Comparison of ENCODE assay signal across 15 mouse cellular contexts in genomic region chr8:13692302-13693066, GRCm38 (mm10). TPM values are rescaled to one million over a fixed set of nuclear protein-coding genes. Genes with fewer than 3 reads are reported as not detected.
A peak's percentile ranks its signal among the peaks of the same experiment; 100 is the strongest.
DNase-seq lines count a peak whose midpoint lies in the region; ATAC-seq lines count a peak whose summit lies in the region.
"Had no signal": no experiment of that assay in that cellular context is flagged by ENCODE, and none has a peak within 500 bp of the region (broad histone marks: within the 10 kb centered on the region; RNA-seq: fewer than 3 reads in every experiment).

No protein-coding gene starts in this region.

- no peak for ATAC-seq in heart, embryonic 12.5 days (ENCODE audit: insufficient number of reproducible peaks, low FRiP score)
- no peak for ATAC-seq in heart, embryonic 11.5 days (replicated peaks; ENCODE audit: insufficient number of reproducible peaks, low FRiP score, low TSS enrichment)
- peak; percentile 76 for ATAC-seq in hindbrain, embryonic 15.5 days (ENCODE audit: low FRiP score, low read depth)
- peak; percentile 27; the same call in 1 of the 2 replicates for ATAC-seq in neural tube, embryonic 15.5 days (ENCODE audit: low FRiP score)
- ATAC-seq: inflammation-experienced regulatory T-cells, adult 6 months; Patski had no signal

- H3K9me3 ChIP-seq in heart, embryonic 12.5 days (replicated peaks), result no peaks in the 10 kb centered on the region
- H3K9me3 ChIP-seq in heart, embryonic 11.5 days (replicated peaks; ENCODE audit: control insufficient read depth, low read length), result peaks cover under 1% of the 10 kb centered on the region; the same call in 1 of the 2 replicates
- no peaks in the 10 kb centered on the region for H3K9me3 ChIP-seq in hindbrain, embryonic 15.5 days
- H3K9me3 ChIP-seq in neural tube, embryonic 15.5 days (replicated peaks), result no peaks in the 10 kb centered on the region
- H3K9me3 ChIP-seq: limb, embryonic 12.5 days had no signal

- no peak overlapping the region for H3K27ac ChIP-seq in heart, embryonic 12.5 days (ENCODE audit: poor library complexity, severe bottlenecking)
- H3K27ac ChIP-seq in heart, embryonic 11.5 days (ENCODE audit: low read depth, low read length), result no peak overlapping the region
- H3K27ac ChIP-seq in hindbrain, embryonic 15.5 days (replicated peaks), result peak overlapping the region; percentile 59
- H3K27ac ChIP-seq in neural tube, embryonic 15.5 days (replicated peaks), result peak overlapping the region; percentile 42; the same call in 1 of the 2 replicates
- H3K27ac ChIP-seq: limb, embryonic 12.5 days had no signal

- DNase-seq in cerebellum, adult 8-10 months, result peak; percentile 84
- DNase-seq in layer of hippocampus, adult 8-10 months (ENCODE audit: low spot score in 2 of 2), result no peak
- no peak for DNase-seq in layer of hippocampus, postnatal 25 days (ENCODE audit: extremely low spot score in 1 of 2, low spot score in 1 of 2)
- DNase-seq in urinary bladder, postnatal 4 days (ENCODE audit: low spot score in 2 of 2), result no peak
- DNase-seq: adrenal gland, postnatal 10 days; lung, embryonic 14.5 days; thymus, adult 2 months had no signal

- H3K4me1 ChIP-seq in heart, embryonic 12.5 days (replicated peaks), result peaks cover 11% of the 10 kb centered on the region; the same call in 1 of the 2 replicates
- H3K4me1 ChIP-seq in heart, embryonic 11.5 days (ENCODE audit: control insufficient read depth, insufficient read depth, low read length), result 0 out of 2 replicates have a peak, but pooled peaks cover 3% of the 10 kb centered on the region
- H3K4me1 ChIP-seq in hindbrain, embryonic 15.5 days (replicated peaks), result peaks cover 24% of the 10 kb centered on the region
- peaks cover 9% of the 10 kb centered on the region for H3K4me1 ChIP-seq in neural tube, embryonic 15.5 days
- H3K4me1 ChIP-seq: limb, embryonic 12.5 days had no signal

- no peaks in the 10 kb centered on the region for H3K36me3 ChIP-seq in heart, embryonic 12.5 days
- no peaks in the 10 kb centered on the region for H3K36me3 ChIP-seq in heart, embryonic 11.5 days (ENCODE audit: control insufficient read depth, insufficient read depth, low read length)
- H3K36me3 ChIP-seq in hindbrain, embryonic 15.5 days, result no peaks in the 10 kb centered on the region
- no peaks in the 10 kb centered on the region for H3K36me3 ChIP-seq in neural tube, embryonic 15.5 days
- H3K36me3 ChIP-seq: limb, embryonic 12.5 days had no signal

- no peak overlapping the region for H3K4me2 ChIP-seq in heart, embryonic 12.5 days
- H3K4me2 ChIP-seq in heart, embryonic 11.5 days, result no peak overlapping the region
- no peak overlapping the region for H3K4me2 ChIP-seq in hindbrain, embryonic 15.5 days
- no peak overlapping the region for H3K4me2 ChIP-seq in neural tube, embryonic 15.5 days
- H3K4me2 ChIP-seq: limb, embryonic 12.5 days; lung, embryonic 14.5 days had no signal

- H3K27me3 ChIP-seq in heart, embryonic 12.5 days (replicated peaks), result no peaks in the 10 kb centered on the region
- no peaks in the 10 kb centered on the region for H3K27me3 ChIP-seq in heart, embryonic 11.5 days (ENCODE audit: control insufficient read depth, insufficient read depth, low read length)
- no peaks in the 10 kb centered on the region for H3K27me3 ChIP-seq in hindbrain, embryonic 15.5 days
- H3K27me3 ChIP-seq in neural tube, embryonic 15.5 days (replicated peaks), result no peaks in the 10 kb centered on the region
- H3K27me3 ChIP-seq: limb, embryonic 12.5 days; Patski had no signal

- 72% methylated on average over 10 of the region's 10 CpGs for WGBS in heart, embryonic 12.5 days
- WGBS in heart, embryonic 11.5 days (ENCODE audit: insufficient replicate concordance), result 71% methylated on average over 10 of the region's 10 CpGs
- 27% methylated on average over 10 of the region's 10 CpGs for WGBS in hindbrain, embryonic 15.5 days
- 32% methylated on average over 10 of the region's 10 CpGs for WGBS in neural tube, embryonic 15.5 days

- no peak overlapping the region for H3K4me3 ChIP-seq in heart, embryonic 12.5 days
- H3K4me3 ChIP-seq in heart, embryonic 11.5 days (ENCODE audit: low read depth, low read length), result no peak overlapping the region
- no peak overlapping the region for H3K4me3 ChIP-seq in hindbrain, embryonic 15.5 days
- H3K4me3 ChIP-seq in neural tube, embryonic 15.5 days (replicated peaks), result no peak overlapping the region
- H3K4me3 ChIP-seq: limb, embryonic 12.5 days had no signal

- 0 out of 2 replicates have a peak overlapping the region, but pooled peaks have one; percentile 44 for H3K9ac ChIP-seq in heart, embryonic 12.5 days
- no peak overlapping the region for H3K9ac ChIP-seq in heart, embryonic 11.5 days (ENCODE audit: low read depth, low read length)
- no peak overlapping the region for H3K9ac ChIP-seq in hindbrain, embryonic 15.5 days
- H3K9ac ChIP-seq in neural tube, embryonic 15.5 days (replicated peaks), result no peak overlapping the region
- H3K9ac ChIP-seq: limb, embryonic 12.5 days; lung, embryonic 14.5 days had no signal

RNA-seq across cellular contexts. Expression of gene Cfap97d2, which starts 13.2 kb away (rescaled TPM):
- polyA plus RNA-seq in heart, embryonic 12.5 days (2016; fragmentation: Nextera tagmentation; extraction: Ambion mirVana), result 0.26 TPM in 1 of 2 replicates, not detected in the other
- not detected in 2 replicates for polyA plus RNA-seq in heart, embryonic 11.5 days (2014; fragmentation: Nextera tagmentation; extraction: Ambion mirVana)
- 1.3 and 1.6 TPM in 2 replicates for polyA plus RNA-seq in hindbrain, embryonic 15.5 days (2015; fragmentation: Nextera tagmentation; extraction: Ambion mirVana)
- 0.83 and 1.4 TPM in 2 replicates for polyA plus RNA-seq in neural tube, embryonic 15.5 days (2015; fragmentation: Nextera tagmentation; extraction: Ambion mirVana)
- 1 to 10 TPM; 1.8 to 3.6 (median 2.7) TPM for total RNA-seq in layer of hippocampus, adult 8-10 months (2022)
- 1 to 10 TPM; 1.4 to 1.7 TPM for total RNA-seq in layer of hippocampus, postnatal 25 days (2021)
- total RNA-seq: megakaryocyte-erythroid progenitor cell, adult 5-6 weeks had no signal
- polyA plus RNA-seq: inflammation-experienced regulatory T-cells, adult 6 months; lung, embryonic 14.5 days; Patski; thymus, adult 2 months had no signal

RNA-seq across cellular contexts. Expression of gene Rasa3, which starts 15.1 kb away (rescaled TPM):
- 35.1 and 41.5 TPM in 2 replicates for polyA plus RNA-seq in heart, embryonic 12.5 days (2016; fragmentation: Nextera tagmentation; extraction: Ambion mirVana)
- 26.3 and 36.3 TPM in 2 replicates for polyA plus RNA-seq in heart, embryonic 11.5 days (2014; fragmentation: Nextera tagmentation; extraction: Ambion mirVana)
- 33.5 and 43.1 TPM in 2 replicates for polyA plus RNA-seq in hindbrain, embryonic 15.5 days (2015; fragmentation: Nextera tagmentation; extraction: Ambion mirVana)
- 38.8 and 39.3 TPM in 2 replicates for polyA plus RNA-seq in neural tube, embryonic 15.5 days (2015; fragmentation: Nextera tagmentation; extraction: Ambion mirVana)
- 10 to 100 TPM; 62.7 to 74.3 (median 68.2) TPM for total RNA-seq in layer of hippocampus, adult 8-10 months (2022)
- total RNA-seq in layer of hippocampus, postnatal 25 days (2021), result 10 to 100 TPM; 58.5 to 66.2 TPM

Comparison
In these comparisons a context has a peak if more than half of its experiments do, and no peak if none do; other contexts are left out.
1. ATAC-seq: peak in hindbrain, embryonic 15.5 days (single experiment) and neural tube, embryonic 15.5 days (single experiment); none in heart, embryonic 12.5 days (single experiment) and heart, embryonic 11.5 days (single experiment).
2. H3K27ac ChIP-seq: peak in hindbrain, embryonic 15.5 days (single experiment) and neural tube, embryonic 15.5 days (single experiment); none in heart, embryonic 12.5 days (single experiment) and heart, embryonic 11.5 days (single experiment).